In genomic region chr6:100341305-100342290, GRCm38 (mm10) we compare ENCODE assay signal across 13 mouse cellular contexts. TPM values are rescaled to one million over a fixed set of nuclear protein-coding genes. Genes with fewer than 3 reads are reported as not detected.
DNase-seq lines count a peak whose midpoint lies in the region; ATAC-seq lines count a peak whose summit lies in the region.
"Had no signal": no experiment of that assay in that cellular context is flagged by ENCODE, and none has a peak within 500 bp of the region (broad histone marks: within the 10 kb centered on the region; RNA-seq: fewer than 3 reads in every experiment).

No protein-coding gene starts in this region.

- H3K36me3 ChIP-seq in midbrain, embryonic 14.5 days (ENCODE audit: control insufficient read depth, insufficient read depth, low read length): no peaks in the 10 kb centered on the region
- no peaks in the 10 kb centered on the region for H3K36me3 ChIP-seq in midbrain, embryonic 13.5 days
- H3K36me3 ChIP-seq: heart, embryonic 13.5 days; neural tube, embryonic 12.5 days had no signal

- H3K4me2 ChIP-seq in midbrain, embryonic 14.5 days (ENCODE audit: low read length): no peak overlapping the region
- no peak overlapping the region for H3K4me2 ChIP-seq in midbrain, embryonic 13.5 days (replicated peaks)
- H3K4me2 ChIP-seq: heart, embryonic 13.5 days; neural tube, embryonic 12.5 days had no signal

- DNase-seq in midbrain, embryonic 14.5 days: peak; percentile 24
- peak; percentile 32 for DNase-seq in MEL-GATA-1-ER (ENCODE audit: extremely low read depth, low read depth)
- peak; percentile 22 for DNase-seq in retina, embryonic 14.5 days (ENCODE audit: low spot score)
- no peak for DNase-seq in kidney, postnatal 4 days
- DNase-seq in urinary bladder, adult 2 months (ENCODE audit: low spot score): no peak
- DNase-seq: liver; lung, postnatal 4 days; thymus, adult 18-20 months had no signal

- H3K4me3 ChIP-seq in midbrain, embryonic 14.5 days (replicated peaks; ENCODE audit: low read depth, low read length): no peak overlapping the region
- H3K4me3 ChIP-seq in midbrain, embryonic 13.5 days (replicated peaks): no peak overlapping the region
- H3K4me3 ChIP-seq: heart, embryonic 13.5 days; neural tube, embryonic 12.5 days had no signal

- H3K9me3 ChIP-seq in midbrain, embryonic 14.5 days (ENCODE audit: control insufficient read depth, low read length): no peaks in the 10 kb centered on the region
- no peaks in the 10 kb centered on the region for H3K9me3 ChIP-seq in midbrain, embryonic 13.5 days
- H3K9me3 ChIP-seq: heart, embryonic 13.5 days; neural tube, embryonic 12.5 days had no signal

- WGBS in midbrain, embryonic 14.5 days: 64% methylated on average over 13 of the region's 13 CpGs
- WGBS in midbrain, embryonic 13.5 days: 58% methylated on average over 13 of the region's 13 CpGs

- peaks cover 6% of the 10 kb centered on the region; the same call in 1 of the 2 replicates for H3K27me3 ChIP-seq in midbrain, embryonic 14.5 days (ENCODE audit: control insufficient read depth, insufficient read depth, low read length)
- peaks cover 32% of the 10 kb centered on the region for H3K27me3 ChIP-seq in midbrain, embryonic 13.5 days
- H3K27me3 ChIP-seq: Patski had no signal

- peaks cover 5% of the 10 kb centered on the region for H3K4me1 ChIP-seq in midbrain, embryonic 14.5 days (ENCODE audit: control insufficient read depth, insufficient read depth, low read length)
- H3K4me1 ChIP-seq in midbrain, embryonic 13.5 days (replicated peaks): peaks cover 5% of the 10 kb centered on the region

- no peak overlapping the region for H3K27ac ChIP-seq in midbrain, embryonic 14.5 days (replicated peaks; ENCODE audit: low read depth, low read length)
- H3K27ac ChIP-seq in midbrain, embryonic 13.5 days: no peak overlapping the region
- H3K27ac ChIP-seq: heart, embryonic 13.5 days; neural tube, embryonic 12.5 days had no signal

- no peak overlapping the region for H3K9ac ChIP-seq in midbrain, embryonic 14.5 days (replicated peaks; ENCODE audit: low read length)
- H3K9ac ChIP-seq in midbrain, embryonic 13.5 days (replicated peaks): no peak overlapping the region
- H3K9ac ChIP-seq: heart, embryonic 13.5 days; neural tube, embryonic 12.5 days had no signal

- no peak for ATAC-seq in midbrain, embryonic 14.5 days (ENCODE audit: low FRiP score, low TSS enrichment)
- no peak for ATAC-seq in midbrain, embryonic 13.5 days
- ATAC-seq in common myeloid progenitor, adult 5-6 weeks (replicated peaks; ENCODE audit: low read depth, poor library complexity, severe bottlenecking): peak; percentile 91
- ATAC-seq: Patski had no signal

RNA-seq across cellular contexts. Expression of gene Rybp, which starts 54.3 kb away (rescaled TPM):
- polyA plus RNA-seq in midbrain, embryonic 14.5 days (2014; fragmentation: Nextera tagmentation; extraction: Ambion mirVana): 17.6 and 22.9 TPM in 2 replicates
- 18.0 and 19.7 TPM in 2 replicates for polyA plus RNA-seq in midbrain, embryonic 13.5 days (2015; fragmentation: Nextera tagmentation; extraction: Ambion mirVana)
- 25.3 and 56.1 TPM in 2 replicates for total RNA-seq in common myeloid progenitor, adult 5-6 weeks (2017)
- polyA plus RNA-seq in urinary bladder, adult 2 months (2012; rRNA removed): 39.9 and 41.3 TPM in 2 replicates

Comparison
In these comparisons a context has a peak if more than half of its experiments do, and no peak if none do; other contexts are left out.
1. DNase-seq: peak in midbrain, embryonic 14.5 days (single experiment), MEL-GATA-1-ER (single experiment) and retina, embryonic 14.5 days (single experiment); none in kidney, postnatal 4 days (0 of 2) and urinary bladder, adult 2 months (single experiment).